Mouse (Mus musculus) heart, postnatal 0 days (tissue): ENCODE measurements around the gene Vwa3b.

Source experiments
- CTCF ChIP-seq: IDR thresholded peaks from 2 replicates; pipeline ENCODE4 v1.5.1; 2016; ENCODE audit warnings: antibody characterized with exemption, control low read depth, low read depth
- EP300 ChIP-seq: IDR thresholded peaks from 2 replicates; pipeline ENCODE4 v1.6.1; 2016; ENCODE audit warnings: antibody characterized with exemption, low read depth

GRCm38 (mm10) chr1:37019017-37019416, 7.4 kb upstream of the Vwa3b start:
- TF ChIP-seq EP300, result no peak
- no peak for TF ChIP-seq CTCF
